Mouse (Mus musculus) adrenal gland, postnatal 25 days (tissue): ENCODE data around the gene Rhox3f. TPM values are rescaled to one million over a fixed set of nuclear protein-coding genes. Genes with fewer than 3 reads are reported as not detected.
"Not testable (repeated sequence)": the region's sequence is repeated elsewhere in the genome, so short reads cannot be mapped to it uniquely, and the experiment has no call there.

ENCODE experiments used
- DNase-seq: peaks from one replicate; pipeline ENCODE4 v3.0.0; 2021; ENCODE audit warnings: mixed read lengths
- long read RNA-seq: library from polyadenylated mRNA; stranded (forward); transcript quantifications from one replicate; pipeline ENCODE4 v2.0.0, GENCODE M21; 2021
- total RNA-seq: library from RNA; stranded (reverse); gene quantifications from 2 replicates; pipeline ENCODE4 v1.2.3, GENCODE M21; 2021

Rhox3f gene
- total RNA-seq, result not detected in 2 replicates
- long read RNA-seq, result 0 reads

DNA sequence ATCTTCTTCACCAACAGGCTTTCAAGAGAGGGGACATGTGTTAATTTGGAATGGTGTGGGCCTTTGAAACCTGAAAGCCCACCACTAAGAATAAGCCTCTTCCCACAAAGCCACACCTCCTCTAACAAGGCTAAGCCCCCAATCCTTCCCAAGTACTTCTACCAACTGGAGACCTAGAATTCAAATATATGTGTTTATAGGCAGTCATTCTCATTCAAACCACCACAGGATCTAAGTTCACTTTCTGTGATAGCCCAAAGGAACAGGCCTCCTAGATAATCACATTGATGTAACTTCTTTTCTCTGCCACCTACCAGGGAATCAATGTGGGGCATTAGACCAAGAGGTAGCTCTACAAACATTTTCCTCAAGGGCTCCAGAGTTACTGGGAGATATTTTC is at the start of gene Rhox3f:
Rhox3f (plus strand) TSS at position 301 of the 400 bp plus-strand sequence.
- DNase-seq, result not testable (repeated sequence)

GRCm38 (mm10) chrX:37541719-37542118 is 39.1 kb upstream of the Rhox3f start, which contains the start of gene Rhox3e:
TSS of gene Rhox3e (plus strand) at chrX:37542019.
- not testable (repeated sequence) for DNase-seq

DNA sequence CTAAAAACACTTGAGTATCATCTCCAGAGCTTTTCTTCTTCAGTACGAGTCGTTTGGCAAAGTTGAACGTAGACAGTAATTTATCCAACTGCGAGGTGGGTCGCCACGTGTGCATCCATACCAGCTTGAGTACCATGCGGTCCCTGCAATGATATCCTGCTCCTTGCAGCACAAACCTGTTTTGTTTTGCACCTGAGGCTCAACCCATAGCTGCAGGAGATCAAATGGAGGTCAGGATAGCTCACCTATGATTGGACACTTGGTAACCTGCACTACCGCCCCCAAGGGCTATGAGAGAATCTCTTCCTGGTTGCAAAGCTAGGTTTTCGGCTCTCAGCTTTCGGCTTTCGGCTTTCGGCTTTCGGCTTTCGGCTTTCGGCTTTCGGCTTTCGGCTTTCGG is 23.7 kb upstream of the Rhox3f start, which contains the start of gene Rhox4e:
Rhox4e (plus strand) TSS at position 301 of the 400 bp plus-strand sequence.
- DNase-seq, result not testable (repeated sequence)

DNA sequence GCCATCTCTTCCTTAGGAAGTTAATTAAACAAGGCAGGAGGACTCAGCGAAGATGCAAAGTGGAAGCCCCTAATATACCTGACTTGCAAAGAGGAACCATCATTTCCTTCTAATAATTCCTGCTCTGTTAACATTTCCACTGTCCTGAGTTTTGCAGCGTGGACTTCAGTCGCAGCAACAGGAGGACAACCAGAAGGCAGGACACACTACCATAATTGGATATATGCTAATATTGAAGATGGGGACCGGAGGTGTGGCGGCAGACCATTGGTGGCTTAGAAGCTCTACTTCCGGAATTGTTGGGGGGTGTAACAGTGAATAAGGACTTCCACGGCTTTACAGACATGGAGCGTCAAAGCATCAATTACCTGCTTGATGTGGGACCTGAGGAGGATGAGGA is 9.7 kb upstream of the Rhox3f start, which contains the start of gene Rhox2f:
Rhox2f (plus strand) TSS at position 301 of the 400 bp plus-strand sequence.
- DNase-seq, result not testable (repeated sequence)

DNA sequence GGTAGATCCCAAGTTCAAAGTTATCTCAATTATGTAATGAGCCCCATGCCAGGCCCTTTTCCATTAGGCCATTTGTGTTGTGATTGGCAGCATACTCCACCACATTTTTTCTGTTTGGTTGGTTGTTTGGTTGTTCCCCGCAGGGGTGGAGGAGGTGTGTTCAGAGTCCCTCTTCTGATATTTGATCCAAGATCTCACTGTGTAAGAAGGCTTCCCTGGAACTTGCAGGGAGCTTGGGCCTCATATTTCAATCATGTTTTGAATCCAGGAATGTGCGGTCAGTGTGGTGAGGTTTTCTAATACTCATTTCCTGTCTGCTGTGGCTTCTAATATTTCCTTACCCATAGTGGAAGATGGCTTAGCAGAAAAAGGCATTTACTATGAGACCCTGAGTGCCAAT is 8.2 kb upstream of the Rhox3f start:
- DNase-seq, result not testable (repeated sequence)

- not testable (repeated sequence) for DNase-seq
These were observed 26.8 kb downstream of the Rhox3f start, which contains the start of gene Rhox4f for GRCm38 (mm10) chrX:37607604-37608003. TSS of gene Rhox4f (minus strand) at chrX:37607704.

DNA sequence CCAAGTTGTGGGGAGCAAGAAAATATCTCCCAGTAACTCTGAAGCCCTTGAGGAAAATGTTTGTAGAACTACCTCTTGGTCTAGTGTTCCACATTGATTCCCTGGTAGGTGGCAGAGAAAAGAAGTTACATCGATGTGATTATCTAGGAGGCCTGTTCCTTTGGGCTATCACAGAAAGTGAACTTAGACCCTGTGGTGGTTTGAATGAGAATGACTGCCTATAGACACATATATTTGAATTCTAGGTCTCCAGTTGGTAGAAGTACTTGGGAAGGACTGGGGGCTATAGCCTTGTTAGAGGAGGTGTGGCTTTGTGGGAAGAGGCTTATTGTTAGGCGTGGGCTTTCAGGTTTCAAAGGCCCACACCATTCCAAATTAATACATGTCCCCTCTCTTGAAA is 47.7 kb downstream of the Rhox3f start, which contains the start of gene Rhox3g:
Rhox3g (minus strand) TSS at position 101 of the 400 bp plus-strand sequence.
- DNase-seq, result not testable (repeated sequence)

Other genes with a start within 250 kb of the Rhox3f start
- not detected in 2 replicates for gene Rhox3a2, start 201.0 kb upstream of the Rhox3f start, total RNA-seq
- not detected in 2 replicates for gene Rhox4a2, start 190.1 kb upstream of the Rhox3f start, total RNA-seq
- not detected in 2 replicates for gene Rhox2b, start 168.9 kb upstream of the Rhox3f start, total RNA-seq
- gene Rhox4b, start 148.5 kb upstream of the Rhox3f start, total RNA-seq, result not detected in 2 replicates
- gene Rhox2c, start 127.3 kb upstream of the Rhox3f start, total RNA-seq, result not detected in 2 replicates
- gene Rhox3c, start 122.4 kb upstream of the Rhox3f start, total RNA-seq, result not detected in 2 replicates
- gene Rhox4c, start 100.7 kb upstream of the Rhox3f start, total RNA-seq, result not detected in 2 replicates
- gene Rhox2d, start 87.6 kb upstream of the Rhox3f start, total RNA-seq, result not detected in 2 replicates
- gene Rhox4d, start 66.6 kb upstream of the Rhox3f start, total RNA-seq, result not detected in 2 replicates
- gene Rhox2e, start 50.5 kb upstream of the Rhox3f start, total RNA-seq, result not detected in 2 replicates
- gene Rhox3e, start 39.0 kb upstream of the Rhox3f start, total RNA-seq, result not detected in 2 replicates
- gene Rhox4e, start 23.6 kb upstream of the Rhox3f start, total RNA-seq, result not detected in 2 replicates
- not detected in 2 replicates for gene Rhox2f, start 9.6 kb upstream of the Rhox3f start, total RNA-seq
- gene Rhox4f, start 26.7 kb downstream of the Rhox3f start, total RNA-seq, result not detected in 2 replicates
- not detected in 2 replicates for gene Rhox3g, start 47.6 kb downstream of the Rhox3f start, total RNA-seq
- gene Rhox2g, start 62.5 kb downstream of the Rhox3f start, total RNA-seq, result not detected in 2 replicates
- gene Rhox4g, start 70.3 kb downstream of the Rhox3f start, total RNA-seq, result not detected in 2 replicates
- not detected in 2 replicates for gene Rhox3h, start 87.8 kb downstream of the Rhox3f start, total RNA-seq
- gene Rhox2h, start 92.3 kb downstream of the Rhox3f start, total RNA-seq, result not detected in 2 replicates
- gene Rhox5, start 223.8 kb downstream of the Rhox3f start, total RNA-seq, result not detected in 2 replicates
- gene Rhox6, start 245.9 kb downstream of the Rhox3f start, total RNA-seq, result not detected in 2 replicates